Mouse (Mus musculus) frontal cortex, postnatal 25 days (tissue): ENCODE measurements around the gene Cphx1.
"Not testable (repeated sequence)": the region's sequence is repeated elsewhere in the genome, so short reads cannot be mapped to it uniquely, and the experiment has no call there.

Source experiments
- DNase-seq, 2 experiments: peaks; one replicate each; pipeline ENCODE4 v3.0.0; 2022; ENCODE audit warnings: low spot score in 2 of 2

The Cphx1 gene

GRCm38 (mm10) chr14:25938004-25938403 is at the start of gene Cphx1:
Gene Cphx1 (plus strand): TSS chr14:25938304.
- not testable (repeated sequence) for DNase-seq

GRCm38 (mm10) chr14:25894566-25894965 is 43.5 kb upstream of the Cphx1 start:
- not testable (repeated sequence) for DNase-seq

GRCm38 (mm10) chr14:25895686-25896085 is 42.4 kb upstream of the Cphx1 start:
- not testable (repeated sequence) for DNase-seq

- DNase-seq, result not testable (repeated sequence)
Measured at GRCm38 (mm10) chr14:25903000-25903399, 35.1 kb upstream of the Cphx1 start, which contains the start of gene Plac9a. Gene Plac9a (minus strand): TSS chr14:25903100.

GRCm38 (mm10) chr14:25905243-25905642 is 32.9 kb upstream of the Cphx1 start:
- peak; percentile 2 to 3 for DNase-seq

- not testable (repeated sequence) for DNase-seq
Measured at GRCm38 (mm10) chr14:25907272-25907671, 30.8 kb upstream of the Cphx1 start.

GRCm38 (mm10) chr14:25908976-25909375 is 29.1 kb upstream of the Cphx1 start:
- DNase-seq, result not testable (repeated sequence)

- not testable (repeated sequence) for DNase-seq
Measured at GRCm38 (mm10) chr14:25918427-25919170, 19.5 kb upstream of the Cphx1 start.

GRCm38 (mm10) chr14:25926814-25927561 is 11.1 kb upstream of the Cphx1 start:
- not testable (repeated sequence) for DNase-seq

GRCm38 (mm10) chr14:25927562-25927881 is 10.6 kb upstream of the Cphx1 start, which contains the start of gene Tmem254a:
Gene Tmem254a (minus strand): TSS chr14:25927672.
- DNase-seq, result not testable (repeated sequence)

GRCm38 (mm10) chr14:25936867-25937630 is 1.1 kb upstream of the Cphx1 start:
- DNase-seq, result not testable (repeated sequence)

GRCm38 (mm10) chr14:25957861-25958260 is 19.8 kb downstream of the Cphx1 start:
- DNase-seq, result not testable (repeated sequence)

GRCm38 (mm10) chr14:25978371-25979241 is 40.5 kb downstream of the Cphx1 start, which contains the start of gene Duxbl1:
Gene Duxbl1 (plus strand): TSS chr14:25978577.
- DNase-seq, result not testable (repeated sequence)

GRCm38 (mm10) chr14:25979242-25979941 is 41.3 kb downstream of the Cphx1 start:
- DNase-seq, result not testable (repeated sequence)

- not testable (repeated sequence) for DNase-seq
Measured at GRCm38 (mm10) chr14:25981880-25982279, 43.8 kb downstream of the Cphx1 start.
